Mouse (Mus musculus) forebrain, postnatal 0 days (tissue): ENCODE data around the gene Cdk18. TPM values are rescaled to one million over a fixed set of nuclear protein-coding genes. Genes with fewer than 3 reads are reported as not detected.

ENCODE experiments used
- ATAC-seq: fragments of 200-750 bp; cut with Nextera tagmentation; 2 replicates; pipeline ENCODE4 v1.8.0; 2017; ENCODE audit warnings: mild to moderate bottlenecking, moderate library complexity
- DNase-seq: peaks from one replicate; pipeline ENCODE4 v3.0.0-alpha.2; 2015
- H3K27ac ChIP-seq: fragments of 300-500 bp; sonication (generic); 2 replicates; pipeline ENCODE4 v1.5.1; 2014; ENCODE audit warnings: low read depth, mild to moderate bottlenecking, antibody characterized with exemption, low read length, moderate library complexity, mixed read lengths
- H3K27me3 ChIP-seq: fragments of 300-500 bp; sonication (generic); 2 replicates; pipeline ENCODE4 v1.6.1; 2014; ENCODE audit warnings: mild to moderate bottlenecking, low read length, mixed read lengths; ENCODE audit not compliant: insufficient read depth
- H3K36me3 ChIP-seq: fragments of 300-500 bp; sonication (generic); 2 replicates; pipeline ENCODE4 v1.6.1; 2014; ENCODE audit warnings: mild to moderate bottlenecking, moderate library complexity; ENCODE audit not compliant: insufficient read depth
- H3K4me1 ChIP-seq: fragments of 300-500 bp; sonication (generic); 2 replicates; pipeline ENCODE4 v1.6.1; 2014; ENCODE audit warnings: antibody characterized with exemption; ENCODE audit not compliant: insufficient read depth
- H3K4me2 ChIP-seq: fragments of 300-500 bp; sonication (generic); 2 replicates; pipeline ENCODE4 v1.6.1; 2014; ENCODE audit warnings: low read depth, mild to moderate bottlenecking, moderate library complexity
- H3K4me3 ChIP-seq: fragments of 300-500 bp; sonication (generic); 2 replicates; pipeline ENCODE4 v1.5.1; 2014; ENCODE audit warnings: low read depth, low read length, mixed read lengths
- H3K9ac ChIP-seq: fragments of 300-500 bp; sonication (generic); 2 replicates; pipeline ENCODE4 v1.6.1; 2014; ENCODE audit warnings: mild to moderate bottlenecking
- H3K9me3 ChIP-seq: fragments of 300-500 bp; sonication (generic); 2 replicates; pipeline ENCODE4 v1.6.1; 2016; ENCODE audit warnings: low read length
- CTCF ChIP-seq: sonication (generic); IDR thresholded peaks from 2 replicates; pipeline ENCODE4 v1.5.1; 2016; ENCODE audit warnings: antibody characterized with exemption, control low read depth, low read depth
- WGBS: fragments of 180-500 bp; shearing (Covaris S2); extraction: QIAGEN DNeasy Blood & Tissue Kit; methylation state at CpG from one replicate; pipeline ENCODE4 v1.1.7; 2014; 5-methylcytosine and 5-hydroxymethylcytosine counted together
- polyA plus RNA-seq: library from polyadenylated mRNA; unstranded; fragments of >200 nt; fragmentation: Nextera tagmentation; extraction: Ambion mirVana; gene quantifications from 2 replicates; pipeline ENCODE4 v1.2.1, GENCODE M21; 2015
- total RNA-seq: library from RNA; depleted of rRNA; stranded (reverse); fragments of >200 nt; gene quantifications from 2 replicates; pipeline ENCODE4 v1.2.3, GENCODE M21; 2014

Cdk18 gene
- total and polyA plus RNA-seq, 2 experiments from 2014 or later: 1.2 to 2.6 TPM

DNA sequence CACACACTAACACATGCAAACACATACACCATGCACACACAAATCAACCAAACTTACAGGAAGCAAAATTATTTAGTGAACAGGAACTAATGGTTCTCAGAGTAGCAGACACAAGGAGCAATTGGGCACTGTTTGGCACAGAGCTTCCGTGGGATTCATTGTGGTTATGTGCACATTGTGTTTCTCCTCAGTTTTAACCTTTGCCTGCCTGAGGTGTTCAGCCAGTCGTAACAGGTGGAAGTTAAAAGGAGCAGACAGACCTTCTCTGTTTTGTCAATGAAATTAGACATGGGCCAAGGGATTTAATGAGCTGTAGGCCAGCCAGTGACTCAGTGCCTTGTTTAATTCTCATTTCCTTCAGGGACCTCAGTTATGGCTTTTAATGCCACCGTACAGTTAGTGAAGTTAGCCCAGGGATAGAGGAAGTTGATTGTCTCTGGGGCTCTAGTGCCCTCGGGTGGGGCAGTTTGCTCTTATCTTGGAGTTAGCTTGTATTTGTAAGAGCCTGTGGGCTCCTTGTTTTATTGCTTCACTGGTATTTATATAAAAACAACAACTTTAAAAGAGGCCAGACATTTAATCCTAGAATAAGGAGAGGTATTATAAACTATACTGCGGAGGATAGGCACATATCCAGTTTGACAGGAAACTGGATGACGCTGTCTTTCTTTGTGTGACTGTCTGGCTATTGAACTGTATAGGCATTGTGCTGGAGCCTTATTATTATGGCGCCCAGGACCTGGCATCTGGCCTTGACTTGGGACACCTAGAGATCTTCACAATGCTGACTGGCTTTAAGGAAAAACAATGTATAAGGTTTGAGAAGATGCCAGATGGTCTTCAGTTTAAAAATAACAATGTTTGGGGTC lies 54.1 kb downstream of the Cdk18 start:
- Histone ChIP-seq H3K27ac (no peak overlapping the region), H3K27me3 (no peaks in the 10 kb centered on the region), H3K4me3 (no peak overlapping the region), H3K36me3 (no peaks in the 10 kb centered on the region), H3K4me1 (peaks cover 5% of the 10 kb centered on the region; the same call in 1 of the 2 replicates), H3K9me3 (no peaks in the 10 kb centered on the region), H3K4me2 (no peak overlapping the region), H3K9ac (no peak overlapping the region)
- no peak for DNase-seq
- ATAC-seq: no peak
- no peak for TF ChIP-seq CTCF
- WGBS: 59% methylated on average over 7 of the region's 7 CpGs

DNA sequence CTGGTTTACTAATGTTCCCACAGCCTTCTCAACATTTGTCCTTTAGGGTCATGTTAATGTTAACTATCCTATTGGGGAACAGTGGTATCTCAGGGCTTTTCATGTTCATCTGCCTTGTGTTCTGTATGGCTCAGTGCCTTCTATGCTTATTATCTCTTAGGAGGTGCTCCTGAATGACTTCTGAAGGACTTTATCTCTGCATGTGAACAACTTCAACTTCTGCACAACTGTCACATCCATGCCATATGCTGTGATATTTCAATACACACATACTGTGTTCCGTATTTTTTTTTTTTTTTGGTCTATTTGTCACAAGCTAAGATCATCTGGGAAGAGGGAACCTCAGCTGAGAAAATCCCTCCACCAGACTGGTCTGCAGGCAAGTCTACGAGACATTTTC lies 61.1 kb downstream of the Cdk18 start:
- H3K4me1 ChIP-seq: no peaks in the 10 kb centered on the region
- H3K36me3 ChIP-seq: no peaks in the 10 kb centered on the region
- DNase-seq: no peak
- no peak overlapping the region for H3K4me3 ChIP-seq
- H3K4me2 ChIP-seq: no peak overlapping the region
- ATAC-seq: no peak
- TF ChIP-seq CTCF: no peak
- H3K27ac ChIP-seq: no peak overlapping the region
- no peaks in the 10 kb centered on the region for H3K9me3 ChIP-seq
- H3K27me3 ChIP-seq: no peaks in the 10 kb centered on the region
- 72% methylated on average over 2 of the region's 2 CpGs for WGBS
- H3K9ac ChIP-seq: no peak overlapping the region

DNA sequence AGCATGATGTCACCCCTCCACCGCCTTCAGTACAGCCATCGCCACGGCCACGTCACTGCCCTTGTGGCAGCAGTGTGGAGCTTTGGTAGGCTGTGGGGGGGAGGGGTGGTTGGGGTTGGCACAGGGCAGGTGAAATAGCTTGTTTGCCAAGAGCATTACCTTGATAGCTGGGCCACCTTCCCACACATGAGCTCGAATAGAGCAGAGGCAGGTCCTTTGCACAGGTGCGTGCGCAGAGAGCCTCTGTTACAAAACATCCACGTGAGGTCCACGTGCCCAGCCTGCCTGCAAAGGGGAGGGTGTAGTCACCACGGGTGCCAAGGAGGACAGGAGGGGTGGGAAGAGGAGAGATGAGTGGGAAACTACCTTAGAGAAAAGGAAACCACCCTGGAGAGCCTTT lies 63.9 kb downstream of the Cdk18 start:
- no peaks in the 10 kb centered on the region for H3K9me3 ChIP-seq
- no peak for DNase-seq
- WGBS: 85% methylated on average over 10 of the region's 10 CpGs
- no peak for TF ChIP-seq CTCF
- H3K9ac ChIP-seq: no peak overlapping the region
- no peaks in the 10 kb centered on the region for H3K36me3 ChIP-seq
- no peaks in the 10 kb centered on the region for H3K27me3 ChIP-seq
- ATAC-seq: no peak
- H3K27ac ChIP-seq: no peak overlapping the region
- H3K4me3 ChIP-seq: no peak overlapping the region
- H3K4me1 ChIP-seq: no peaks in the 10 kb centered on the region
- H3K4me2 ChIP-seq: no peak overlapping the region

DNA sequence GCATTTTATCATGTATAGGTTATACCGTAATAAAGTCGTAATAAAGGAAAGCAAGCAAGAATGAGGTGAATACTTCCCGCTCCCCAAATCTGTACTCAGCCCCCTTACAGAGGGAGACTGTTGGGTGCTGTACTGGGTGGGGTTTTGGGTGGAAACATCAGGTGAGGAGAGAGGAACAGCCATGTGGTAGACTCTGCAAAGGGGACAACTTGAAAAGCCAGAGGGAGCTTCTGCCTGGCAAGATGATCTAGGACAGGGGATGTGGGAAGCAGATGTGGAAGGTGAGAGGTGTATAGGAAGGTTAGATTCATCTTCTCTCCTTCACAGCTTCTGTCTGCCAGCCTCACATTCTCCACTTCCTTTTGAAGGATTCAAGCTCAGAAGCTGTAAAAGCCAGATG lies 68.8 kb downstream of the Cdk18 start:
- ATAC-seq: no peak
- TF ChIP-seq CTCF: no peak
- H3K27ac ChIP-seq: no peak overlapping the region
- no peak overlapping the region for H3K9ac ChIP-seq
- no peaks in the 10 kb centered on the region for H3K9me3 ChIP-seq
- peaks cover 11% of the 10 kb centered on the region; the same call in 1 of the 2 replicates for H3K4me1 ChIP-seq
- no peak overlapping the region for H3K4me2 ChIP-seq
- H3K36me3 ChIP-seq: no peaks in the 10 kb centered on the region
- 85% methylated on average over 3 of the region's 3 CpGs for WGBS
- no peaks in the 10 kb centered on the region; the same call in 1 of the 2 replicates for H3K27me3 ChIP-seq
- no peak overlapping the region for H3K4me3 ChIP-seq
- DNase-seq: no peak

DNA sequence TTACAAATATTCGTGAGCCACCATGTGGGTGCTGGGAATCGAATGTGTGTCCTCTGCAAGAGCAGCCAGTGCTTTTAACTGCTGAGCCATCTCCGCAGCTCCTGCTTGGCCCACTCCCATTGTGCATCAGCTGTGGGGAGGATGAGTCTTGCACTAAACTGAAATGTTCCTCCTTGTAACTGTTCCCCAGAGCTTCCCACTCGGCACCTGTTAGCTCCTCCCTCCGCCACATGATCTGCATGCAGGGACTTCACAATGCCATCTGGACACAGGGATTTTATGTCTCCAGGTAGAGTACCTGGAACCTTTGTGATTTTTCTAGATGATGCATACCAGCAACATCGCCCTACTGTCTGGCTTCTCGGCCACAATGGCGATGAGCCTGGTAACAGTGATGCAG lies 70.0 kb downstream of the Cdk18 start:
- DNase-seq: no peak
- Histone ChIP-seq H3K4me1 (peaks cover 11% of the 10 kb centered on the region; the same call in 1 of the 2 replicates), H3K9ac (no peak overlapping the region), H3K9me3 (no peaks in the 10 kb centered on the region), H3K36me3 (no peaks in the 10 kb centered on the region), H3K4me3 (no peak overlapping the region), H3K27ac (no peak overlapping the region), H3K4me2 (no peak overlapping the region), H3K27me3 (no peaks in the 10 kb centered on the region; the same call in 1 of the 2 replicates)
- 86% methylated on average over 8 of the region's 8 CpGs for WGBS
- TF ChIP-seq CTCF: no peak
- ATAC-seq: no peak

DNA sequence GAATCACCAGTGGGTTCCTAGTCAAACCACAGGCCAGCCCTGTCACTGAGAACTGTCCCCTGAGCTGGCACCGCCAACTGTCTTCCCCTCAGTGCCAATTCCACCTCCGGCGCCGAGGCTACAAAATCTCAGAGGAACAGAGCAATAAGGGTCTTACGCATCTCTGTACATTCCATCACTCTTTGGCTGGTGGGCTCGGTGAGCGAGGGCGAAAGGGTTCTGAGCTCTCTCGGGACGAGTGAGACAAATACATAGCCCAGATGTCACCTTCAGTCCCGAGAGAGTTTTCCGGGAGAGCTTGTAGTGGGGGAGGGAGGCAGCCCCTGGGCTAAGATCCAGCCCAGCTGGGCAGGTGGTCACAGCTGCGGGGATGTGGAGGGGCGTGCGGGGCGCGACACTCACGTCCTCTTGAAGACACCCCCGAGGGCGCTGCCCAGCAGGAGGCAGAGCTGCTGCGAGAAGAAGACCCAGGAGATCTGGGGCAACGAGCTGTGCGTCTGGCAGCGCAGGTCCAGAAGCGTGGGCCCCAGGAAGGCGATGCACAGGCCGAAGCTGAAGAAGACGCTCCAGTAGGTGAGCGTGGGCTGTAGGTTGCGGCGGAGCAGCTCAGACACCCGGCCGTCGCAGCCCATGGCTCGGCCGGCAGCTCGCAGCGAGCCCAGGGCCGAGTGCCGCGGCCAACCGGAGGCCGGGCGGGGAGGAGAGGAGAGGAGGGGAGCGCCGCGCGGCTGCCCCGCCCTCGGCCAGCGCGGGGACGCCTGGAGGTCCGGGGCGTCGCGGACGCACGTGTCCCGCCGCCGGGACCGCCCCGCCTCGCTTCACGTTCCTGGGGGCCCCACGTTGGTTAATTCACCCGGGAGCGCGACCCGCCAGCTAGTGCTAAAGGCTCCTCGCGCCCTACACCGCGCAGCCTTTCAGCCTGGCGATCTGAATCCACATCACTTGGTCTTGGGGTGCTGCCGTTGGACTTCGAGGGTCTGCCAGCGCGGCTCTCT lies 71.9 kb downstream of the Cdk18 start, which contains the start of gene Mfsd4a:
TSS of gene Mfsd4a (minus strand) at position 802 of the 995 bp plus-strand sequence.
- Histone ChIP-seq H3K27me3 (no peaks in the 10 kb centered on the region; the same call in 1 of the 2 replicates), H3K27ac (no peak within 1 kb of the TSS), H3K9me3 (no peaks in the 10 kb centered on the region)

More for the DNA sequence above, 71.9 kb downstream of the Cdk18 start, which contains the start of gene Mfsd4a:
- peak; percentile 67 for ATAC-seq
- TF ChIP-seq CTCF: peak; percentile 38
- H3K4me3 ChIP-seq: peak within 1 kb of the TSS; percentile 49
- peak within 1 kb of the TSS; percentile 94 for H3K4me2 ChIP-seq
- H3K4me1 ChIP-seq: peaks cover 11% of the 10 kb centered on the region; the same call in 1 of the 2 replicates
- peak within 1 kb of the TSS; percentile 63 for H3K9ac ChIP-seq
- WGBS: 5% methylated on average over 73 of the region's 80 CpGs
- DNase-seq: peak; percentile 26
- H3K36me3 ChIP-seq: no peaks in the 10 kb centered on the region
